Mouse (Mus musculus) kidney, postnatal 36 days (tissue): ENCODE data around the gene Glt8d1.

Source experiments
- DNase-seq, 2 experiments: peaks; one replicate each; pipeline ENCODE4 v3.0.0; 2021 to 2022; ENCODE audit warnings: mixed read lengths in 2 of 2

Gene Glt8d1

DNA sequence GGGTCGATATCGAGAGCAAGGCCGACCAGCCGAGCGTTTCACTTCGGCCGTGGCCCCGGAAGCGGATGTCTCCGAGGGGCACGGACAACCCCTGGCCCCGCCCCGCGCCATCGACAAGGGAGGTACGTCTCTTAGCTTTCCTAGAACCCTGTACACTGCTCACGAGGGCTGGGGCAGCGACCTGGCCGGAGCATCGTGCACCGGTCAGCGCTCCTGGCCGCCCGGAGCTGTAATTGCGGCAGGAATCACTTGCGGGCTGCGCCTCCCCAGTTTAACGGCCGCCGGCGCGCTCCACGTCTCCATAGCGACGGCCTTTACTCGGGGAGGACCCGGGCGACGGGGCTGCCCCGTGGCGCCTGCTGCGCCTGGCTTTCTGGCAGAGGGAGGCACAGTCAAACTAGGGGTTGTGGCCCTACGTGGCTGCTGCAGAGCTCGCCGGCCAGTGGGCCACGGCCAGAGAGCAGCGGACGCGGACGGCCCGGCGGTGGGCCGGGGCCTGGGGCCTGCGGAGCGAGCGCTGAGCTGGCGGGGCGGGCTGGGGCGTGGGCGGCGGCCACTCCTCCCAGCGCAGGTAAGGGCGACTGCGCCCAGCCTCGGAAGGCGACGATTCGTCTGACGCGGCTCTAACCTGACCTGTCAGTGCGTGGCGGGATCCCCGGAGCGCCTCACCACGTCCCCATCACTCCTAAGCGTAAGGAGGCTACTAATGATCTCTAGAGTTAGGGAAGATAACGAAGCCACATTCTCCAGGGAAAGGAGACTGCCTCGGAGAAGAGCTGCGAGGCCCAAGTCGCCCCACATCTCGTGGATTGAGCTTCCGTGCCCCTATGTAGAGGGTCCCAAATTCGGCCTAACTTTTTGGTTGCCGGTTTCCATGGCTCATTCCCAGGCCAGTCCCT is at the start of gene Glt8d1, which contains the start of gene Spcs1:
Glt8d1 (plus strand) TSS at position 94 of the 899 bp plus-strand sequence.
Spcs1 (minus strand) TSS at position 366 of the 899 bp plus-strand sequence.
- DNase-seq = peak; percentile 88 to 96

DNA sequence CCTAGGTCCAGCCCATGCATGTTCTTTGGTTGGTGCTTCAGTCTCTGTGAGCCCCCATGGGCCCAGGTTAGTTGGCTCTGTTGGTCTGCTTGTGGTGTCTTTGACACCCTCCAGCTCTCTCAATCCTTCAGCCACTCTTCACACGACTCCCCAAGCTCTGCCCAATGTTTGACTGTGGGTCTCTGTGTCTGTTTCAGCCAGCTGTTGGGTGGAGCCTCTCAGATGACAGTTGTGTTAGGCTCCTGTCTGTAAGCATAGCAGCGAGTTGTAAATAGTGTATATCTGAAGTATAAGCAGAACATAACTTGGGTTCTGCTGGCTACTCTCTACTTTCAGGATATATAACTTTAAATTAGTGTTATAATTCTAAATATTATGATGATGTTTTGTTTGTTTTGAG is 42.7 kb upstream of the Glt8d1 start:
- DNase-seq = no peak

DNA sequence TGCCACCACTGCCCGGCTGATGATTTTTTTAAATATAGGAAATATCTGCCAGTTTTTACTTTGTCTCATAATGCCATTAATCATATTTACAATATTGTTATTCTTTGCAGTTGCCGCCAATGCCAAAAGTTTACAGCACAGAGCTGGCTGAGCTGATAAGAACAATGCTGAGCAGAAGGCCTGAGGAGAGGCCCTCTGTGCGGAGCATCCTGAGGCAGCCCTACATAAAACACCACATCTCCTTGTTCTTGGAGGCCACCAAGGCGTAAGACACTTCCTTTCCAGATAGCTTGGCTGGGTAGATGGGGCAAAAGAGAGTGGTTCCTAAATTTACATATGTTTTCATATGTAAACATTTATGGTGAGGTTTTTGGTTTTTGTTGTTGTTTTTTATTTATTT is 42.2 kb upstream of the Glt8d1 start:
- DNase-seq = no peak

DNA sequence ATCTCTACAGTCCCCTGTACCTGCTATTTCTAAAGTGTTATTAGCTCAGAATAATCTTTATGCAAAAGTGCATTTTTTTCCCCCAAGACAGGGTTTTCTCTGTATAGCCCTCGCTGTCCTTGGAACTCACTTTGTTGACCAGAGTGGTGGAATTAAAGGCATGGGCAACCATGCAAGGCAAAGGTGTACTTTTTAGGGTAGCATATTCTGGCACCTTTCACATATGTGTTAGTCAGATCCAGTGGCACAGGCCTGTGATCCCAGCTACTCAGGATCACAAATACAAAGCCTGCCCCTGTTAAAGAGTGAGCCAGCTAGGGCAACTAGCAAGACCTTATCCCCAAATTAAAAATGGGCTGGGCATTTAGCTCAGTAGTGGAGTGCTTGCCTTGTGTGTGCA is 40.8 kb upstream of the Glt8d1 start:
- DNase-seq = peak; percentile 48 to 54

DNA sequence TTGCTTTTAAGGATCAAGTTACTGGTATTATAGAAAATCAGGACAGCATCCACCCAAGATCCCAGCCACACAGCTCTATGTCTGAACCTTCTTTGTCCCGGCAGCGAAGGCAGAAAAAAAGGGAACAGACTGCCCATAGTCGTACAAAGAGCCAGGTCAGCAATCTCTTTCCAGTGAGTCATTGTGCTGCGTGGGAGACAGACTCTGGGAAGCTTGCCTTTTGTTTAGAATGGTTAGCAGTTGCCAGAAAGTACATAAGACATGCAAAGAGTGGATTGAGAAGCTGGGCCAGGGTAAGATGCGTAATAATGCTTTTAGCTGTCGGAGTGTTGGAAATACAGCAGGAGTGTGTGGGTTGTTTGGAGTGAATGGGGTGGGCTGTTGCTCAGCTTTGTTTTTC is 27.0 kb upstream of the Glt8d1 start:
- peak; percentile 34 to 58 for DNase-seq

DNA sequence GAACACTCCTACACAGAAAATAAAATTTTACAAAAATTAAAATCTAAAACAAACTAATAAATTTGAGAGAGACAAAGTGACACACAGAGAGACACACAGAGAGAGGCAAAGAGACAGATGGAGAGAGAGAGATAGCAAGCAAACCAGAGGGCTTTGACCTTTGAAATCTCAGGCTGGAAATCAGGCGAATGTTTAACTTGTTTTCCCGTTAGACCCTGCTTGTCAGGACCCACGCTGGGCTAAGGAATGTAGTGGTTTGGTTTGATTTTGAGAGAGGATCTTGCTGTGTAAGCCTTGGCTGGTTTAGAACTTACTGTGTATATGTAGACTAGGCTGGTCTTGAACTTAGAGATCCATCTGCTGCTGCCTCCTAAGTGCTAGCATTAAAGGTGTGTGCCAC is 25.0 kb upstream of the Glt8d1 start:
- peak; percentile 37 to 69 for DNase-seq

DNA sequence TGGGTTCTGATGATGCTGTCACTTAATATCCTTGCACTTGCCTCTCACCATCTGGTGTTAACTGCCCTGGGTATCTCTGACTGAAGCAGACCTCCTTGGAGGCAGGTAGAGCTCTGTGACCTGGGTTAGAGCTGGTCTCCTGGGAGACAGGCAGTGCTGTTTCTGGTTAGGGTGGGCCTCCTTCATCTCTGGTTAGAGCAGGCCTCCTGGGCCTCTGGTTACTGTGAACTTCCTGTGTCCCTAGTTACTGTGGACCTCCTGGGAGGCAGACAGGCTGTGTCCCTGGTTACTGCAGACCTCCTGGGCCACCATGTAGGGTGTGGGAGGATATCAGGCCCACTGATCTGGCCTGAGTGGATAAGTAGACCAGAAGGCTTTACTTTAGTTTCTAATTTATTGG is 4.8 kb upstream of the Glt8d1 start:
- DNase-seq = no peak

DNA sequence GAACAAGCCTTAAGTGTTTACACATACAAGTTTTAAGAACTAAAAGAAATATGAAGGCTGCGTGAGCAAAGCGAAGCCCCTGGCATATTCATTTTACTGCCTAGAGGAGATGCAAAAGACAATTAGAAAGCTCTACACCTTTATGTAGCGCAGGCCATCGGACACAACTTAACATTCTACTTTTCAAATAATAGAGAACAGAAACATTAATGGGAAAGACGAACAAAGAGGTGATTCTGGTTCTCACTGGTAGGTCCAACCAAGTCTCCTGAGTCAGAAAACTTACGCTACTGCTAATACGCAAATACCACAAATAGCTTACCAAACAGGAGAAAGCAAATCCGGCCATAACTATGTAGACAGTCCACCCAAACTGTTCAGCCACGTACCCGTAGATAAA is 844 bp upstream of the Glt8d1 start:
- no peak for DNase-seq

DNA sequence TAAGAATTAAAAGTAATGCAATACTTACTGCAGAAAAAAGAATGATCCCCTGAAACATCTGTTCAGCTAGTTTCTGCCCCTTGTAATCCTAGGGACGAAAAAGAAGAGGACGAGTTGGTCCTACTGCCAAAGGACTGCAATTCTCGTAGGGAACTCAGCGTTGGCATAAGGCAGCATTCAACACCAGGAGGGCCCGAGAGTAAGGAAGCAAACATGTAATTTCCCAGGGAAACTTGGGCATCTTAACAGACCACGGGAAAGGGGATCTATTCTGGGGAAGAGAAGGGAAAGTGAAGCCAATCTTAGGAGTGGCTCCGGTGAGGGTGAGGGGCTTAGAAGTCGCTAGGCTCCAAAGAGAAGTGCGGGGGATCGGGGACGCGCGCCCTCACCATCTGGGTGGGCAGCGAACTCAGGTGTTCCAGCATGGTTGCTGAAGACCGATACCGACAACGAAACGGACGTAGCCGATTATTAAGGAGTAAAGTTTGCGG is 339 bp upstream of the Glt8d1 start:
- no peak for DNase-seq

DNA sequence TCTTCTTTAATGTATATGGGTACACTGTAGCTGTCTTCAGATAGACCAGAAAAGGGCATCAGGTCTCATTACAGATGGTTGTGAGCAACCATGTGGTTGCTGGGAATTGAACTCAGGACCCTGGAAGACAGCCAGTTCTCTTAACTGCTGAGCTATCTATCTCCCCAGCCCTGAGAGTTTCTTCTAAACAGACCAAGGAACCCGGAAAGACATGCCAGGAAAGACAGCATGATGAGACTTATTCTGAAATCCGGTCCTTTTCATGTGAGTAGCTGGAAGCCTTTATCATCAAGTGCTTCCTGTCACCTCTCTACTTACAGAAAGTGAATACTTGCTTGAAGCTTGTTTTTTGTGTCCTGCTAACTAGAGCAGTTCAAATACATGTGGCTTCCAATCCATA is 3.3 kb downstream of the Glt8d1 start:
- no peak for DNase-seq

DNA sequence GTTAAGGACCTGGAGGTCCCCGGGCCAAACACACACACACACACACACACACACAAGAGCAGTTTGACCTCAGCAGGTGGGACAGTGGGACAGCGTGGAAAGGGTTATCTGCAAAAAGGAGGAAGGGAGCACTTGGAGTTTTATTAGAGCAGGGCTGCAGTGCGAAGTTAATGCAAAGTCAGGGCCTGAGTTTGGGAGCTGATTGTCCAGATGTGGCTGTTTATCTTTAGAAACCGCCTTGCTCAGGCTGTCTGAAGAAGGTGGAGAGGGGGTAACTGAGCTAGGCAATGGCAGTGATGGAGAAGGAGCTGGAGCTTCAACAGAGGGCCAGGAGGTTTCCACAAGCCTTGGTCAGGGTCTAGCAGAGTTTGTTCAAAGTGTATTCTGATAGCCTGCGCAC is 5.6 kb downstream of the Glt8d1 start:
- DNase-seq = no peak

DNA sequence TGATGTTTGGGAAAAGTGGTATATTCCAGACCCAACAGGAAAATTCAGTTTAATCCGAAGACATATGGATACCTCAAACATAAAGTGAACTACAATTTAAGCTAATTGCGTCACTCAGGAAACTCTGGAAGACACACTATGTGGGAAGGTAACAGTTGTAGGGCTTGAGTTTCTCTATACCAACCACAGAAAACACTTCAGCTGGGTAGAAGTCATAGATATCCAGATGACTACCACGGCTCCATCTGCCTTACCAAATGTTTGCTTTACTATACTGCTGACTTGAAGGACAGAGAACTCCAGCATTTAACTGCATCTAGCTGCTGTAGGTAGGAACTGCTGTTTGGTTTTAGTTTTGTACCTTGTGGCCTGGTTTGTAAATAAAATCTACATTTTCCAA is 10.4 kb downstream of the Glt8d1 start:
- DNase-seq = no peak

DNA sequence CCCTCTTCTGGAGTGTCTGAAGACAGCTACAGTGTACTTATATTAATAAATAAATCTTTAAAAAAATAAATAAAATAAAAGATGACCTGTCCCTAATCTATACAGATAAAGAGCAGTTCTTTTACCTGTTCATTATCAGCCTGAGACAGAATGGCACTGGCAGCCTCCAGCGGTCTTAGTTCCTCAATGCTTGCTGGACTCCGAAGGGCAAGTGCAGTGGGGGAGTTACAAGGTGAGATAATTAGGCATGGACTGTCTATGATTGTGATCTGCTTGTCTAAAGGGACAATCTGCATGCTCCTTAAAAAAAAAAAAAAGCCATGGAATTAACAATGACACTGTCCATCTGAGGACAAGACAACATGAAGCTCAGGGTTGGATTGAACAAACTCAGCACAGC is 12.7 kb downstream of the Glt8d1 start:
- DNase-seq = no peak

DNA sequence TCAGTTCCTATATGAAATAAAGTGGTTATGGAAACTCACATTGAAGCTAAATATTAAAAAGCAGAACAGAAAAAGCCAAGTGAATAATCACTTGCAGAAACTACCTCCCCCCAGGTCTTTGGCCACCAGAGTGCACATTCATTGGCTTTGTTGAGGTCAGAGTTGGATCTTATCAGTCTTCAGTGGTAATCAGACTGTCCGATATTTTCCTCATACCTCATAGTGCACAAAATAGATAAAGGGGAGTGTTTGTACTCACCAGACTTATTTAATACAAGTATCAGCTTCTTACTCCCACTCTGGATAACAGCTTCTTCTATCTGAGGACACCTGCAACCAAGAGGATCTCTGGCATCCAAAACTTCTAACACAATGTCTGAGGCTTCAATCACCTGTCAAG is 14.9 kb downstream of the Glt8d1 start:
- DNase-seq = no peak

DNA sequence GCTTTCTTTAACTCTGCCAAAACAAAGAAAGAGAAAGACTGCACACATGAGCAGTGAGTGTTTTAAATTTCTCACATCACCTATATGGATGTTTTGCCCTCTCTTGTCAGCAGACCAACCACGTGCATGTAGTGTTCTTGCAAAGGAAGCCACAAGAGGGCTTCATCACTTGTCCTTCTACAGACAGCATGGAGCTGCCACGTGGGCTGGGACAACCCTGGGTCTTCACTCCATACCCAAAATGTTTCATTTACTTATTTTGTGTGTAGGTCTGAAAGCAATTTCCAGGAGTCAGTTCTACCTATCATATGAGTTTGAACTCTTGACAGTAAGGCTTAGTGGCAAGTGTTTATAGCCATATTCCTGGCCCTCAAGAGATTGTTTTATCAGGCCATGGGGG is 16.7 kb downstream of the Glt8d1 start:
- peak; percentile 17 to 32 for DNase-seq

DNA sequence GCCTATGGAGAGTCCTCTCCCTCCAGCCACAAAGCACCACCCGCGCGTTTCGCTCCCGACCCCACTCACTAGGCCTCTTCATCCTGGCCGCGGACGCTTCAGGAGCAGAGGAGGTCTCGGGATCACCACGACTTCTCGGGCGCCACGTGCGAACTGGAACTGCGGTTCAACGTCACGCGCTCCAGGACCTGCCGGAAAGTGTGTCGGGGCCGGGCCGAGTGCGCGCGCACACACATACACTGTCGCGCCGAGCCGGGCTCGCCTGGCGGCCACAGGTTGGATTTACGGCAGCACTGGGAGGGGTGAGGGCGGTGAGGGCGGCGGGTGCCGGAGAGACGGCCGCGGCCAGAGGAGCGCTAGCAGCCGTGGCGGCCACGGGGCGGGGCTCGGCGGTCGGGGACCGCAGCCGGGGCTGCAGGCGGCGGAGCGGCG is 17.7 kb downstream of the Glt8d1 start, which contains the start of the genes Pbrm1 and Gnl3:
Pbrm1 (plus strand) TSS at position 279 of the 432 bp plus-strand sequence.
Gnl3 (minus strand) TSS at position 293 of the 432 bp plus-strand sequence.
- peak; percentile 98 for DNase-seq

DNA sequence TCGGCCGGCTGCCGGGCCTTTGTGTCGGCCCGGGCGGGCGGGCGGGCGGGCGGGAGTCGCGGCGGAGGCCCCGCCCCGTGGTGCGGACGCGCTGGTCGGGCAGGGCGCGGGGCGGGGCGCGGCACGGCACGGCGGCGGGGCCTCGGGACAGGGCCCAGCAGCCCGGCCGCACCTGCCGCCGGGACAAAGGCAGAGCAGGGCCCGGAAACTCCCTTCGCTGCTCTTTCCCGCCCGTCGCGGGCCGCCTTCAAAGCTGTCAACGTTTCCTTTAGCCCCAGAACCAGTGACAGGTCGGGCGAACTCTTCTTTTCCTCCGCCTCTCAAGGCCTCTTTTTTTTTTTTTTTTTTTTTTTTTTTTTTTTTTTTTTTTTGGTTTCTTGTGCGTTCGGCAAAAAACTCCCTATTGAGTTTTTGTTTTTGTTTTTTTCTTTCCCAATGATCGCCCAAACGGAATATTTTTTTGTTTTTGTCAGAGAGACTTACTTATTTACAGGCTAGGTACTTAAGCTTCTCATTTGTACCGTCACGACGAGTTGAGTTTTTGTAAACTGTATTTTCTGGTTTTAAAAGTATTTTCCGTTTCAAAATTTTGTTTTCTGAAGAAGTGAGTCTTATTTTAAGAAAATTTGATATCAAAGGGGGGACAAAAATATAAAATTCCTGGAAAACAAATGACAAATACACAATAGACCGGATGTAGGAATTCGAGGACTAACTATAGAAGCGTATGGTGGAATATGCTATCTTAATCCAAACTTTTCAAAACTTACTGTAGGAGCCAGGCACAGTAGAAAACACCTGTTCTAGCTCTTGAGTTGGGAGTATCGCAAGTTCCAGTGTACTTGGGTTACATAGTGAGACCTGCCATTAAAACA is 18.4 kb downstream of the Glt8d1 start:
- peak; percentile 80 to 92 for DNase-seq

DNA sequence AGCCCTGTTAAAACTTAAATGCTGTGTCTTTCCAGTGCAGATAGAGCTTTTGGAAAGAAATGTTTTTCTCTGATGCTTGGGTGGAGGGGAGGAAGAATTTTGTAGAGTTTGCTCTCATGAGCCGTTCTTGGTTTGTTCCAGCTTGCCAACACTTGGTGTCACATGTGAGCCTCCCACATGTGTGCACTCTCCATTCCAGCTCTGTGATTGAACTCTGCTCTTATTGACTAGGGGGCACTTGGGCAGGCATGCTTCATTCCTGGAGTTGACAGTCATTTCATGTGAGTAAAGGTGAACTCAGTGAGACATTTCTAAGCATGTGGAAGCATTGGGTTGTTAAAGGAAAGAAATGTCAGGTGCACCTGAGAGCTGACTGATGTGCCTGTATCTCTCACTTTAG is 21.4 kb downstream of the Glt8d1 start:
- DNase-seq = peak; percentile 39 to 48

DNA sequence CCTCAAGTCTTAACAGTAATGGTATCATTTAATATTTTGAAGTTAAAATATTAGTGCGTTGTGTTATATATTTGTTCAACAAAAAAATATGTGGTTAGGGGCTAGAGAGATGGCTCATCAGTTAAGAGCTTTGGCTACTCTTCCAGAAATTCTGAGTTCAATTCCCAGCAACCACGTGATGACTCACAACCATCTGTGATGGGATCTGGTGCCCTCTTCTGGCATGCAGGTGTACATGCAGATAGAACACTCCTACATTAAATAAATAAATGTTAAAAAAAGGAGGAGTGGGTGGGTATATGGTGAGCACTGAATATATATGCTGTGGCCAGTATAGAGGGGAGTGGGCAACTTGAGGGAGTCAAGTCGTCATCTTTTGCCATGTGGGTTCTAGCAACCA is 24.6 kb downstream of the Glt8d1 start:
- DNase-seq = peak in 1 of 2 experiments; percentile 35

DNA sequence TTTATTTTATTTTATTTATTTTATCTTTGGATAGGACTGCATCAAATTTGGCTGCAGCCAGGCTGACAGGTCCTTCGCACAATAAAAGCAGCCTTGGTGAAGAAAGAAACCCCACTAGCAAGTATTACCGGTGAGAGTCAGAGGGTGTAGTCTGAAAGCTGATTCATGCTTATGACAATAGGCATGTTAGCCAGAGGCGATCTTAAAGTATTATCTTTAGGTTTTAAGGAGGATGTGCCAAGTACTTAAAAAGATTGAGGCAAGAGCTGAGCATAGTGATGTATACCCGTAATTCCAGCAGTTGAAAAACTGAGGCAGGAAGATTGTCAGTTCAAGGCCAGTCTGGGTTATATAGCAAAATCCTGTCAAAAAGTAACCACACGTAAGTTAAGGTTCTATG is 44.1 kb downstream of the Glt8d1 start:
- no peak for DNase-seq

DNA sequence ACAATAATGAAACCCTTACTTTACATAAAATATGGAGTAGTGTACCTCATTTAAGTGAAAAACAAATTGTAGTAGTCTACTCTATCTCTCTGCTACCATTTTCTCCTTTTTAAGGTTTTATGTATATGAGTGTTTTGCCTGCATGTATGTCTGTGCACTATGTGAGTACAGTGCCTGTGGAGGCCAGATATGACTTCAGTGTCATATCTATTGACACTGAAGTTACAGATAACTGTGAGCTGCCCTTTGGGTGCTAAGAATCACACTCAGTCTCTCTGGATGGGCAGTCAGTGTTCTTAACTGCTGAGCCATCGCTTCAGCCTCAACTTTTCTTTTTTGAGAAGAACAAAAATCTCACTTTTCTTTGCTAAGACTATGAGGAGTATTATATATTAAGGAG is 44.6 kb downstream of the Glt8d1 start:
- no peak for DNase-seq
